Mouse (Mus musculus) left cerebral cortex, postnatal 14 days (tissue): ENCODE data around the gene Zfp354c. TPM values are rescaled to one million over a fixed set of nuclear protein-coding genes. Genes with fewer than 3 reads are reported as not detected.

Experiments
- DNase-seq, 2 experiments: peaks; one replicate each; pipeline ENCODE4 v3.0.0; 2021 to 2022; ENCODE audit warnings: low spot score in 2 of 2, mixed read lengths in 1 of 2
- intact Hi-C: fragments of 180-260 bp; cut with DNase I; formaldehyde crosslinking; loops from one replicate; pipeline ENCODE4 v1.15.1; 2025
- long read RNA-seq, 2 experiments: library from polyadenylated mRNA; stranded (forward); transcript quantifications; one replicate each; pipeline ENCODE4 v2.0.0; 2021
- total RNA-seq, 2 experiments: library from RNA; stranded (reverse); gene quantifications; 2 replicates each; pipeline ENCODE4 v1.2.3; 2021

The Zfp354c gene
- 10 to 100 TPM; 50.3 to 55.3 TPM for total RNA-seq
- long read RNA-seq, experiment 1, full-length matches to known transcripts: 13 of 23 reads
- long read RNA-seq, experiment 1, partial matches to known transcripts: 0 of 23 reads
- long read RNA-seq, experiment 1, other reads (novel, unspliced or antisense): 10 of 23 reads
- long read RNA-seq, experiment 2, full-length matches to known transcripts: 8 of 28 reads
- long read RNA-seq, experiment 2, partial matches to known transcripts: 1 of 28 reads
- long read RNA-seq, experiment 2, other reads (novel, unspliced or antisense): 19 of 28 reads

- DNase-seq: peak; percentile 82 to 88
- intact Hi-C loops: no loop called here
Observed at GRCm38 (mm10) chr11:50827010-50827953, at the start of gene Zfp354c. Zfp354c (minus strand) TSS chr11:50827724.

GRCm38 (mm10) chr11:50850989-50851601 lies 23.6 kb upstream of the Zfp354c start:
- intact Hi-C loops: no loop called here
- no peak for DNase-seq

GRCm38 (mm10) chr11:50850177-50850735 lies 22.7 kb upstream of the Zfp354c start, which contains the start of gene Grm6:
Grm6 (plus strand) TSS chr11:50850685.
- DNase-seq: no peak
- intact Hi-C loops: no loop called here

- intact Hi-C loops: no loop called here
- no peak for DNase-seq
Observed at GRCm38 (mm10) chr11:50849310-50849709, 21.8 kb upstream of the Zfp354c start.

- DNase-seq: no peak
- intact Hi-C loops: no loop called here
Observed at GRCm38 (mm10) chr11:50848520-50849137, 21.1 kb upstream of the Zfp354c start.

GRCm38 (mm10) chr11:50847047-50847446 lies 19.5 kb upstream of the Zfp354c start:
- intact Hi-C loops: no loop called here
- peak; percentile 27 to 36 for DNase-seq

GRCm38 (mm10) chr11:50845951-50846350 lies 18.4 kb upstream of the Zfp354c start:
- intact Hi-C loops: no loop called here
- no peak for DNase-seq

GRCm38 (mm10) chr11:50841023-50841735 lies 13.7 kb upstream of the Zfp354c start, which contains the start of gene Zfp879:
Zfp879 (minus strand) TSS chr11:50841552.
- intact Hi-C loops: no loop called here

GRCm38 (mm10) chr11:50835727-50836126 lies 8.2 kb upstream of the Zfp354c start:
- intact Hi-C loops: loop anchor here (10.0 kb wide), 1 partner anchor 219 kb away; the partner anchor contains the start of gene Zfp354a
- no peak for DNase-seq

More at GRCm38 (mm10) chr11:50841023-50841735, 13.7 kb upstream of the Zfp354c start, which contains the start of gene Zfp879:
- peak; percentile 96 to 98 for DNase-seq

GRCm38 (mm10) chr11:50826214-50826613 lies 1.3 kb downstream of the Zfp354c start:
- intact Hi-C loops: no loop called here
- no peak for DNase-seq

- intact Hi-C loops: no loop called here
- no peak for DNase-seq
Observed at GRCm38 (mm10) chr11:50814233-50814632, 13.3 kb downstream of the Zfp354c start.

- intact Hi-C loops: no loop called here
- DNase-seq: no peak
Observed at GRCm38 (mm10) chr11:50798836-50799235, 28.7 kb downstream of the Zfp354c start.

- DNase-seq: no peak
- intact Hi-C loops: no loop called here
Observed at GRCm38 (mm10) chr11:50797674-50798073, 29.9 kb downstream of the Zfp354c start.

- DNase-seq: peak in 1 of 2 experiments; percentile 15
- intact Hi-C loops: no loop called here
Observed at GRCm38 (mm10) chr11:50771006-50771405, 56.5 kb downstream of the Zfp354c start.

GRCm38 (mm10) chr11:50768995-50769749 lies 58.4 kb downstream of the Zfp354c start:
- peak; percentile 90 to 94 for DNase-seq
- intact Hi-C loops: loop anchor here (1.0 to 5.0 kb wide), 2 partner anchors 167 to 326 kb away; partner anchors contain the start of gene Adamts2

GRCm38 (mm10) chr11:50767039-50767438 lies 60.5 kb downstream of the Zfp354c start:
- peak; percentile 32 to 55 for DNase-seq
- intact Hi-C loops: loop anchor here (5.0 kb wide), 1 partner anchor 165 kb away; the partner anchor contains the start of gene Adamts2

- intact Hi-C loops: loop anchor here (5.0 kb wide), 1 partner anchor 164 kb away; the partner anchor contains the start of gene Adamts2
- DNase-seq: peak; percentile 39 to 40
Observed at GRCm38 (mm10) chr11:50766461-50766860, 61.1 kb downstream of the Zfp354c start.
